Mouse (Mus musculus): Measurements from ENCODE around the gene H2-Ke6.

The H2-Ke6 gene

DNA sequence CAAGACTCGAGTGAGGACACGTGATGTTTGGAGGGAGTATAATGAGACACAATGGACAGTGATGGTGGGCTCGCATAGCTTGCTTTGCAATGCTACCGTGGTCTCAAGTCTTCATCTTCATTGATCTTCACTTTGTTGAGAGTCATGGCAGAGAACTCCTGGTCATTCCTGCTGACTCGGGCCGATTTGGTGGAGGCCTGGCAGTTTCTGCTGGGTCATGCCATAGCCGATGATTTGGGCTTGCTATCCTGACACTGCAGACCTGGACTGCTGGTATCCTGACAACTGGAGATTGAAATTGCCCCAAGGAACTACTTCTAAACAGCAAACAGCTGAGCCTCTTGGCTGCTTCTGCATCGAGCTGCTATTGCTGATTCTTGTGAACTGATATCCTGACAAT lies 32.9 kb downstream of the H2-Ke6 start:
- no peak for DNase-seq

DNA sequence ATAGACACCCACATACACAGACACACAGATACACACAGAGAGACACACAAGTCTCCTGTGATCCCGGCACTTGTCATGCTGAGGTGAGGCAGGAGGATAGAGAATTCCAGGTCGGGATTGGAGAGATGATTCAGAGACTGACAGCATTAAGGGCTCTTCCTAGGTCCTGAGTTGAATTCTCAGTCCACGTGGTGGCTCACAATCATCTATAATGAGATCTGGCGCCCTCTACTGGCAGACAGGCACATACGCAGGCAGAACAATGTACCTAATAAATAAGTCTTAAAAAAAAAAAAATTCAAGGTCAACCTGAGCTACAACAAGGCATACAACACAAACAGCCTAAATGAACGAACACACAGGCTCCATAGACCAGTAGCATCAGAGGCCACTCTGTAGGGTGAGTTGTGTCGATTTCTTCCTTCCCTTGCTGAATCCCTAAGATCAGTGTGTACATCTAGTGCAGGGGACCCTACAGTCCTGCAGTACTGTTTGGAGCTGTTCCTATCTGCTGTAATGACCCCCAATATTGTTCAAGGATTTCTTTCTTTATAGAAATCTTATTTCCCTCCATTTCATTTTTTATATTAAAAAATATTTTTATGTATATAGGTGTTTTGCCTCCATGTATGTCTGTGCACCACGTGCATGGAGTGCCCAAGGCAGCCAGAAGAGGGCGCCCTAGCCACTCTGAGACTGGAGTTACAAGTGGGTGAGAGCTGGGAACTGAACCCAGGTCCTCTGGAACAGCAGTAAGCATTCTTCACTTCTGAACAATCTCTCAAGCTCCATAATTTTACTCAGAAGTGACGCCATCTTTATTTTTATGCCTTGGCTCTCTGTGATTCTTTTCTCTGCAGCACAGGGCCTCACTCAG lies 35.8 kb downstream of the H2-Ke6 start:
- peak; percentile 54 for DNase-seq

DNA sequence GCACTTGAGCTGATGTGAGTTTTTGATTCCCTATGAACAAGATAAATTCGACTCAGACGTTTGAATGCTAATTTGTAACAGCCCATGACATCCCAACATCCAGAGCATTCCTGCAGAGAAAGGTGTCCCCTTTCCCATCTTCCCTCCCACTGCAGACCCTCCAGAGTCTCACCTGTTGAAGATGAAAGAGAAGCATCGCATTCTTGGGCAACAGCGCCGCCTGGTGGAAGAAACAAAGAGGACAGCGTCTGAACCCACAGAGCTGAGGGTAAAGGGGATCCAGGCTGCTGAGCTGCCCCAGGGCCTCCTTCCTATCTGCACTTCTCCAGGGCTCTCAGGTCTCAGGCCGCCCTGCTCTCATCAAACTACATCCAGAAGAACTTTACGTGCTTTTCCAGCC lies 45.7 kb downstream of the H2-Ke6 start:
- peak; percentile 64 for DNase-seq

DNA sequence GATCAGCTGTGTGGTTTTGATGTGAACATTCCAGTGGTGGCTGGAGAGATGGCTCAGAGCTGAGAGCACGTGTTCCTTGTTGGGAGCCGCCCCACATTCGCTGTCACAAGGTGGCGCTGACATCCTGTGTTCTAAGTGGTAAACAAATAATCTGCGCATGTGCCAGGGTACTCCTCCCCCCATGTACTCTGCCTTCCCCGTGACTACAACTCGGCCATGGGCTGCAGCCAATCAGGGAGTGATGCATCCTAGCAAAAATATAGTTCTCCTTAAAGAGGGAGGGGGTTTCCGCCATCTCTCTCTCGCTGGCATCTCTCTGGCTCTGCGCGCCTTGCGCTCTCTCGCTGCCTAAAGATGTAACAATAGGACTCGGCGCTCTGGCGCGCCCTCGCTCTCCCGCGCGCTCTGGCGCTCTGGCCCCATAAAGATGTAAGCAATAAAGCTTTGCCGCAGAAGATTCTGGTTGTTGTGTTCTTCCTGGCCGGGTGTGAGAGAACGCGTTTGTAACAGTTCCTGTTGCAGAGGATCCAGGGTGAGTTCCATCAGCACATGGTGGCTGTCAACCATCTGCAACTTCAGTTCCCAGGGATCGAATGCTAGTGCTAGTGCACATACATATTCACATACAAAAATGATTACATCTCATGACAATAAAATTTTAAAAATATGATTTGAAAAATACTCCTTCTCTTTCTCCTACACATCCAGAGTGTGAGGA lies 46.5 kb downstream of the H2-Ke6 start:
- DNase-seq = peak; percentile 82

DNA sequence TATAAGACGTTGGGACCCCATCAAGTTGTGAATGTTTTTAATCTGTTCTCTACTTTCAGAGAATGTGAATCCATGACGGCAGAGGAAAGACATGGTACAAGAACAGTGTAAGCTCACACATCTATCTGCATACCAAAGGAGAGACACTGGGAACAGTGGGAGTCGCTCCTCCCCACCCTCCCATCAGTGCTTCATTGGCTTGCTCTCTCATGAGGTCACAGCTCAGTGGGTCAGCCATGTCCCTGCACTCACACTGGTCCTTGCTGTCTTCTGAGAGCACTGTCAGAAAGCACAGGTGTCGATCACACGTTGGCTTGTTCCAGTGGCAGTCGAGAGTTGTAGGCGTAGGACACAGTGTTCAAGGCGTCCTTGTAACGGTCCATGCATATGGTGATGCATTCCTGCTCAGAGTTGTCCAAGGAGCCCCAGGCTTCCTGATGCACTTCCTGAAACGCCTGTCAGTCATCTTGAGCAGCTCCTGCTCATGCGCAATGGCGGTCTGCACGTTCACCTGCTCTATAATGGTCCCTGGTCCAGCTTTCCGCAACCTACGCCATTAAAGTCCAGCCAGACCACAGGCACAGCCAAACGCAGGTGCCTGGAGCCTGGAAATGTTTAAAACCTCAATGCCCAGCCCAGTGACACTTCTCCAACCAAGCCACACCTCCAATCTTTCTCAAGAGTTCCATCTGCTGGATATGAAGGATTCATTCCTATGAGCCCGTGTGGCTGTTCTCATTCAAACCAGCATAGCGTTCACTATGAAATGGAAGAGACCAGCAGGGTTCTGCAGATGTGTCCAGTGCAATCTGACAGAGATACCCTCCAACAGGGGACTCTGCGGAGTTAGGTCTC lies 47.5 kb downstream of the H2-Ke6 start:
- no peak for DNase-seq

DNA sequence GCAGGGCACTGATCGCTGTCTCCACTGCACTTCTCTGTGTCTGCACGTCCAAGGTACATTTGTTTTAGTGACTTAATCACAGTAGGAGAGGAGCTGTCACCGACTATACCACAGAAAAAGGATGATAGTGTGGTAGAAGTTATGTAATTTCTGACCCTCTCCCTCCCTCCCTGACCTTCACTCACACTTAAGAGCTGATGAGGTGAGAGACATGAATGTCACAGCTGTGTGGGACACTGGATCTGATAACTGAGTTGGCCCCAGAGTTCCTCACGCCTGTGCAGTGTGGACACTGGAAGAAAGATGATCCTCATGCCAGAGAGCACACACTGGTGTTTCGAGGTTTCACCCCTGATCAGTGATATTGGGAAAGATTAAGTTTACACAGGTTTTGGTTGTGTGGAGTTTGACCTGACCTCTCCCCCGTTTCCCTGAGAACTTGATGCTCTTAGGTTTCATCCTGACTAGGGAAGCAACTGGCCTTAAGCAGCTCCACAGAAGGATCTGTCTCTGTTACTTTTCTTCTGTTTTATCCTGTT lies 48.3 kb downstream of the H2-Ke6 start:
- no peak for DNase-seq

DNA sequence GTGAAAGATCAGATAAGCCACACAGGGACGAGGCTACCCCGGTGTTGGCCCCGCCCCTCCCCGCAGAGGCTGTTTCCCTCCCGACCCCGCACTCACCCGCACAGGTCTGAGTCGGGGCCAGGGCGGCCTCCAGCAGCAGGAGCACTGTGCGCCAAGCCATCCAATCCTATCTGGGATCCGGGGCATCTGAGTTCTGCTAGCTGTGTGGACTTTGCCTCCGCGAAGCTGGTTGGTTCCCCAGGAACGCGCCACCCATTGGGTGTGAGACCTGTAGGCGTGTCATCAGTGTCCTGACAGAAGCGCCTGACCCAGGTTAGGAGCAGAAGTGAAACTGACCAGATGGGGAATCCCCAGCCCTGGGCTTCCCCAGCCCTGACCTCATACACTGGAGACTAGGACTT lies 49.2 kb downstream of the H2-Ke6 start:
- DNase-seq = no peak

DNA sequence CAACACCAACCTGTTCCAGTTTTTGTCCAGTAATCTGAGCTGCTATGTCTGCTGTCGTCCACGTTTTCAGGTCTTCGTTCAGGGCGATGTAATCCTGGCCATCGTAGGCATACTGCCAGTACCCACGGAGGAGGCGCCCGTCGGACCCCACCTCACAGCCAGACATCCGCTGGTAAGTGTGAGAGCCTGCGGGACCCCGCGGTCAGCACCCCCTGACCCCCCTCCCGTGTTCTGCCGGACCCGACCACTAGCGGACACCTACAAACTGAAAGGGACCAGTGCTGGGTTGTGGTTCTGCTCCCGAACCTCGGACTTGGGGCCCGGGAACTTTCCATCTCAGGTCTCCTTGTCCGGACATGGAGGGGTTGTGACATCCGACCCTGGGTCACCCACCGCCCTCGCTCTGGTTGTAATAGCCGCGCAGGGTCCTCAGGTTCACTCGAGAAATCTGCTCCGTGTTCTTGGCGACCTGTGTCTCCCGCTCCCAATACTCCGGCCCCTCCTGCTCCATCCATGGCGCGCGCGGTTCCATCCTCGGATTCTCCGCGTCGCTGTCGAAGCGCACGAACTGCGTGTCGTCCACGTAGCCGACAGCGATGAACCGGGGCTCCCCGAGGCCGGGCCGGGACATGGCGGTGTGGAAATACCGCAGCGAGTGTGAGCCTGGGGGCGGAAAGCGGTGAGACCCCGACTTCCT lies 49.9 kb downstream of the H2-Ke6 start:
- no peak for DNase-seq

All from right cerebral cortex, postnatal 14 days (tissue).